Mouse (Mus musculus) MEL (cell line): Measurements from ENCODE around the gene Man2b2. TPM values are rescaled to one million over a fixed set of nuclear protein-coding genes. Genes with fewer than 3 reads are reported as not detected.
A peak's percentile ranks its signal among the peaks of the same experiment; 100 is the strongest.

Experiments used
- DNase-seq: peaks from one replicate; pipeline ENCODE4 v3.0.0; 2011; ENCODE audit warnings: low read depth, low spot score
- H3K27ac ChIP-seq: 2 replicates; pipeline ENCODE4 v1.5.1; 2012; ENCODE audit warnings: low read depth, mild to moderate bottlenecking, control low read depth, low read length, moderate library complexity; ENCODE audit not compliant: control insufficient read depth
- H3K27me3 ChIP-seq, 2 experiments: fragments of 150-350 bp in 1 of 2; sonication (generic) in 1 of 2; 2 replicates each; pipeline ENCODE4 v1.6.1; 2012; ENCODE audit warnings: low read length in 2 of 2, mild to moderate bottlenecking in 2 of 2, improper control_type of control experiment in 1 of 2, moderate library complexity in 1 of 2; ENCODE audit not compliant: insufficient read depth in 2 of 2, control insufficient read depth in 1 of 2
- H3K36me3 ChIP-seq, 2 experiments: 2 replicates each; pipeline ENCODE4 v1.6.1; 2012 to 2014; ENCODE audit warnings: low read length in 2 of 2, improper control_type of control experiment in 1 of 2, inconsistent platforms in 1 of 2, mild to moderate bottlenecking in 1 of 2; ENCODE audit not compliant: insufficient read depth in 2 of 2, control insufficient read depth in 1 of 2
- H3K4me1 ChIP-seq, 2 experiments: fragments of 150-350 bp in 1 of 2; sonication (generic) in 1 of 2; 2 replicates each; pipeline ENCODE4 v1.6.1; 2012; ENCODE audit warnings: low read length in 2 of 2, improper control_type of control experiment in 1 of 2, mild to moderate bottlenecking in 1 of 2; ENCODE audit not compliant: insufficient read depth in 2 of 2, control insufficient read depth in 1 of 2
- H3K4me3 ChIP-seq, 2 experiments: fragments of 150-350 bp in 1 of 2; sonication (generic) in 1 of 2; 2 replicates each; pipeline ENCODE4 v1.5.1; 2012; ENCODE audit warnings: low read depth in 2 of 2, low read length in 2 of 2, mild to moderate bottlenecking in 2 of 2, moderate library complexity in 2 of 2, control low read depth in 1 of 2, improper control_type of control experiment in 1 of 2; ENCODE audit not compliant: control insufficient read depth in 1 of 2, insufficient read depth in 1 of 2
- H3K79me2 ChIP-seq: 2 replicates; pipeline ENCODE4 v1.6.1; 2012; ENCODE audit warnings: mild to moderate bottlenecking, low read length, moderate library complexity; ENCODE audit not compliant: control insufficient read depth, poor library complexity, insufficient read depth
- H3K9ac ChIP-seq: 2 replicates; pipeline ENCODE4 v1.6.1; 2012; ENCODE audit warnings: low read depth, mild to moderate bottlenecking, control low read depth, low read length, moderate library complexity; ENCODE audit not compliant: control insufficient read depth, poor library complexity, severe bottlenecking
- H3K9me3 ChIP-seq: fragments of 150-350 bp; sonication (generic); replicated peaks from 2 replicates; pipeline ENCODE4 v1.6.1; 2012; ENCODE audit warnings: mild to moderate bottlenecking, low read length, improper control_type of control experiment, moderate library complexity; ENCODE audit not compliant: insufficient read depth
- ETS1 ChIP-seq: IDR thresholded peaks from 2 replicates; pipeline ENCODE4 v1.6.1; 2012; ENCODE audit warnings: low read depth, mild to moderate bottlenecking, inconsistent platforms, low read length, improper control_type of control experiment, moderate library complexity
- GABPA ChIP-seq: IDR thresholded peaks from 2 replicates; pipeline ENCODE4 v1.6.1; 2012; ENCODE audit warnings: low read depth, mild to moderate bottlenecking, inconsistent platforms, low read length, improper control_type of control experiment, moderate library complexity
- MAFK ChIP-seq: IDR thresholded peaks from 2 replicates; pipeline ENCODE4 v1.6.1; 2011; ENCODE audit warnings: low read depth, mild to moderate bottlenecking, low read length, improper control_type of control experiment, borderline replicate concordance
- MEF2A ChIP-seq: IDR thresholded peaks from 2 replicates; pipeline ENCODE4 v1.6.1; 2014; ENCODE audit warnings: low read depth, mild to moderate bottlenecking, inconsistent platforms, low read length, improper control_type of control experiment; ENCODE audit not compliant: poor library complexity, insufficient replicate concordance, severe bottlenecking; ENCODE audit errors: extremely low read depth
- MYC ChIP-seq: IDR thresholded peaks from 2 replicates; pipeline ENCODE4 v1.6.1; 2011; ENCODE audit warnings: low read depth, mild to moderate bottlenecking, low read length, improper control_type of control experiment, moderate library complexity
- NRF1 ChIP-seq: IDR thresholded peaks from 2 replicates; pipeline ENCODE4 v1.6.1; 2014; ENCODE audit warnings: low read depth, mild to moderate bottlenecking, inconsistent platforms, low read length, improper control_type of control experiment, moderate library complexity; ENCODE audit not compliant: poor library complexity, insufficient read depth, severe bottlenecking
- SIN3A ChIP-seq: IDR thresholded peaks from 2 replicates; pipeline ENCODE4 v1.6.1; 2012; ENCODE audit warnings: low read length, improper control_type of control experiment, inconsistent platforms
- SMC3 ChIP-seq: IDR thresholded peaks from 2 replicates; pipeline ENCODE4 v1.6.1; 2011; ENCODE audit warnings: low read depth, low read length, improper control_type of control experiment
- TAL1 ChIP-seq: IDR thresholded peaks from 2 replicates; pipeline ENCODE4 v1.6.1; 2012; ENCODE audit warnings: mild to moderate bottlenecking, inconsistent platforms, low read length, moderate library complexity, mixed read lengths
- UBTF ChIP-seq: IDR thresholded peaks from 2 replicates; pipeline ENCODE4 v1.6.1; 2012; ENCODE audit warnings: low read depth, mild to moderate bottlenecking, inconsistent platforms, low read length, improper control_type of control experiment, moderate library complexity, borderline replicate concordance; ENCODE audit not compliant: insufficient read depth
- ZNF384 ChIP-seq: IDR thresholded peaks from 2 replicates; pipeline ENCODE4 v1.6.1; 2012; ENCODE audit warnings: low read depth, mild to moderate bottlenecking, inconsistent platforms, low read length, improper control_type of control experiment
- polyA plus RNA-seq, 2 experiments: library from polyadenylated mRNA; stranded (reverse) in 1 of 2; unstranded in 1 of 2; fragments of >175 nt in 1 of 2; fragments of >200 nt in 1 of 2; gene quantifications; 2 replicates each; pipeline versions ENCODE4 v1.2.1 to v1.2.4; 2012; ENCODE audit warnings: low replicate concordance in 2 of 2, low read depth in 1 of 2; ENCODE audit not compliant: insufficient read length in 2 of 2, insufficient read depth in 1 of 2, missing spikeins in 1 of 2
- total RNA-seq: library from RNA; depleted of rRNA; stranded (reverse); fragments of 300-350 nt; gene quantifications from 2 replicates; pipeline ENCODE4 v1.2.3, GENCODE M21; 2012

Man2b2 gene
- total and polyA plus RNA-seq, 3 experiments, result 9.3 to 37.1 TPM; not detected in 1

DNA sequence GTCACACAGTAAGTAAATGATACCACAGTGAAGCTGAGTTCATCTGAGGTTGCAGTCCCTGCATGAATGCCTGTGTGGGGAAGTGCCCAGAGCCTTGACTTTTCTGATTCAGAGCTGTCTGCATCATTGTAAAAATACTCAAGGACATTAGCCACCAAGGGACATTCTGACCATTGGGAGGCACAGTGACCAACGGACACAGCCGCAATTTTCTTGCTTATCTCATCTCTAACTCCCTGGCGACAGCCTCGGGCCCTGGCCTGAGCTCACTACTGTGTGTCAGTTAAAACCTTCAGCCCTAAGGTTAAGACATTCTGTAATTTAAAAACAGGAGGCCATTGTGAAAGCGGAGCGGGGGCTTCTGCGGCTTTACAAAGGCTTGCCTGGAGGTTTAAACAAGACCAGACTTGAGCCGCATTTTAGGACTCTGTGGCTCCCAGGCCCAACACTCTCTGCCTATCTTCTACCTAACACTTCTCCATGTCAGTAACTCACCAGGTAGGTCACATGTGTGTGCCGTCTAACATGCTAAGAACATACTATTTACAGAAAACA lies 54.4 kb downstream of the Man2b2 start:
- H3K4me1 ChIP-seq, result no peaks in the 10 kb centered on the region
- no peaks in the 10 kb centered on the region for H3K36me3 ChIP-seq
- H3K79me2 ChIP-seq, result no peaks in the 10 kb centered on the region
- H3K9ac ChIP-seq, result no peak overlapping the region
- no peak overlapping the region for H3K27ac ChIP-seq
- DNase-seq, result no peak
- no peaks in the 10 kb centered on the region for H3K9me3 ChIP-seq
- TF ChIP-seq ETS1 (no peak), TAL1 (no peak), UBTF (no peak), MEF2A (no peak), MYC (no peak), SIN3A (no peak)
- no peak overlapping the region for H3K4me3 ChIP-seq
- H3K27me3 ChIP-seq, result no peaks in the 10 kb centered on the region; a peak in 1 of 4 replicates

DNA sequence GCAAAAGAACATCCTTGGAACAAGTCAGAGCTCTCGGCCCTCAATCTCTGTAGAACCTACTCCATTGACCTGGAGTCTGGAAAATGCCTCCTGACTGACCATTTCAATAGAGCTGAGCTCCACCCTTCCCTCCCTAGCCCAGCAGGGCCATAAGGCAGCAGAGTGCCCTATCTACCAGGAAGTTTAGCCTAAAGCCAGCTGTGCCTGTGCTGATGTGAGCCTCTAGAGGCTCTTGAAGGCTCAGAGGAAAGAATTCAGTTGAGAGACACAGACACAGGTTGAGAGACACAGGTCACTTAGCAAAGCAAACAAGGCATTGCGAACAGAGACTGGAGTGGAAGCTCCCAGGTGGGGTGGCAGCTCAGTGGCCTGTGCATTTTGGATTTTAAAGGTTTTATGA lies 55.1 kb downstream of the Man2b2 start:
- Histone ChIP-seq H3K9ac (no peak overlapping the region), H3K27me3 (no peaks in the 10 kb centered on the region; a peak in 1 of 4 replicates), H3K9me3 (no peaks in the 10 kb centered on the region), H3K36me3 (no peaks in the 10 kb centered on the region), H3K27ac (no peak overlapping the region), H3K4me3 (no peak overlapping the region), H3K79me2 (no peaks in the 10 kb centered on the region), H3K4me1 (no peaks in the 10 kb centered on the region)
- no peak for DNase-seq
- TF ChIP-seq MAFK (no peak), ETS1 (no peak), ZNF384 (no peak), SMC3 (no peak), NRF1 (no peak), MEF2A (no peak)

DNA sequence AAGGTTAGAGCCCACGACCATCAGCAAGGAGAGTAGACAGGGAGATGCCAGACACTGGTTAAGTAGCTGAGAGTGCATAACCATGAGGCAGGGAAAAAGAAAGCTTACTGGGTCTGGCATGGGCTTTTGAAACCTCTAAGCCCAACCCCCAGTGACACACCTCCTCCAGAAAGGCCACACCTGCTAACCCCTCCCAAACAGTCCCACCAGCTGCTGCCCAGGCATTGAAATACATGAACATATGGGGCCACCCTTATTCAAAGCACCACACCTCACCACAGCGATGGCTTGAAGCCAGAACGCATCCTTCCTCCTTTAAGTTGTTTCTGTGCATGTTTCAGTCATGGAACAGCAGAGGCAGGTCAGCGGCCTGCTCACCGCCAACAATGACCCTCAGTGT lies 57.9 kb downstream of the Man2b2 start:
- Histone ChIP-seq H3K27me3 (no peaks in the 10 kb centered on the region; a peak in 1 of 4 replicates), H3K9me3 (no peaks in the 10 kb centered on the region), H3K4me1 (no peaks in the 10 kb centered on the region), H3K4me3 (no peak overlapping the region), H3K9ac (no peak overlapping the region), H3K27ac (no peak overlapping the region), H3K79me2 (no peaks in the 10 kb centered on the region), H3K36me3 (no peaks in the 10 kb centered on the region)
- peak; percentile 16 for DNase-seq
- no peak for TF ChIP-seq SMC3
- TF ChIP-seq MAFK, result no peak
- TF ChIP-seq GABPA, result no peak
